Mouse (Mus musculus) thymus, adult 2 months (tissue): Measurements from ENCODE around the gene Fndc5.

Source experiments
- CTCF ChIP-seq: fragments of 200-500 bp; IDR thresholded peaks from 2 replicates; pipeline ENCODE4 v1.5.1; 2012; ENCODE audit warnings: mild to moderate bottlenecking, control low read depth, low read length, moderate library complexity, borderline replicate concordance; ENCODE audit not compliant: control insufficient read depth, poor library complexity, insufficient read depth; ENCODE audit errors: extremely low read depth
- POLR2A ChIP-seq: fragments of 200-500 bp; IDR thresholded peaks from 2 replicates; pipeline ENCODE4 v1.6.1; 2012; ENCODE audit warnings: mild to moderate bottlenecking, low read length, control low read depth, moderate library complexity; ENCODE audit not compliant: control insufficient read depth, poor library complexity, insufficient read depth; ENCODE audit errors: extremely low read depth

- TF ChIP-seq POLR2A (no peak), CTCF (peak; percentile 84)
Observed at GRCm38 (mm10) chr4:129130149-129130548, 6.7 kb upstream of the Fndc5 start.
